Mouse (Mus musculus) liver, adult (tissue): ENCODE measurements around the gene Sertad4.

Experiments used
- GATA4 ChIP-seq: IDR thresholded peaks from 2 replicates; pipeline ENCODE4 v1.6.1; 2014; ENCODE audit warnings: mild to moderate bottlenecking, low read length; ENCODE audit not compliant: insufficient replicate concordance

Sertad4 gene

DNA sequence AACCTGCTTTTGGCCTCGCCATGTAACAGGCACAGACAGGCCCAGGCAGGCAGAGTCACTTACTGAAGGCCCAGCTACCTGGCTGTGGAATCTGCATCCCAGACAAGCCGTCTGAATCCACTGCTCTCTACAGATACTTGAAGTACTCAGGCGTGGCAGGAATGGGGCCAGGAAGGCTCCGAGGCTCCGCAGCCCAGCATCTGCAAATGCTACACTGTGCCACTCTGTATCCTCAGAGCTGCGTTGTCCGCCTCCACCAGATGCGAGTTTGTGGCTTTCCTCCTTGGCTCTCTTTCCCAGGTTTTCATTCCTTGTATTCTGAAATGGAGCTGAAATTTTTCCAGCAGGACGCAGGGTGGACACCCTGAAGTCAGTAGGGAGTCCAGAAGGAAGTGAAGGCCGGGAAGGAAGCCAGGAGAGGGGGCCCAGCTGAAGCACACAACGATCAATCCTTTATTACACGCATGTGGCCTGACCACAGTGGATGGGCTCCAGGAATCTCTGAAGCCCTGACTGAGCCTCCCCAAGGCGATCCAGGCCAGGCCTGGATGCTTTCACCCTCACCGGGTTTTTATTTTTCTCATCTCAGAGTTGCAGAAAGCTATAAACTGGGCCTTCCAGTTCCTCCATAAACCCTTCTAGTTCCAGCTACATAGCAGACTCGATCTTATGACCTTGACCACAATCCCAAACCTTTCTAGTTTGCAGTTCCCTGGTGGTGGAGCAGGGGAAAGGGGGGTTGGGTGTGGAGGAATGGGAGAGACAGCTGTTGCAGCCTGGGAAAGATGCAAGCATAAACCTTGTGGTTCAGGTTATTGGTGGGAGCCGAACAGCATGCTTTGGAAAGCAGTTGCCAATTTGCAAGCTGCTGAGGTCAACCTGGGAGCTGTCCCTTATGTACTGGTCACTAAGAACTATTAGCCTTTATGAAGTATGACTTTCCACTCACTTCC, 57.1 kb downstream of the Sertad4 start:
- TF ChIP-seq GATA4, result no peak

DNA sequence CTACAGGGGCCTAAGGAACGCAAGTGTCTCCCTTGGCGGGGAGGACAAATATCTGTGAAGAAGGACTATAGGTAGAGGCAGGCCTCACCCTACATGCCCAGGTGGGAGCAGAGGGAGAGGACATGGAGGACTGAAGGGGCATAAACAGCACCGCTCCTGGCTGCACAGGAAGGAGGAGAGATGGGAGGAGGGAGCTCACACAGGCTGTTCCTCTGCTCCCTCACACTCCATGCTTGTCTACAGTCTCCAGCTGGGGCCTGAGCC, 58.6 kb downstream of the Sertad4 start:
- no peak for TF ChIP-seq GATA4

DNA sequence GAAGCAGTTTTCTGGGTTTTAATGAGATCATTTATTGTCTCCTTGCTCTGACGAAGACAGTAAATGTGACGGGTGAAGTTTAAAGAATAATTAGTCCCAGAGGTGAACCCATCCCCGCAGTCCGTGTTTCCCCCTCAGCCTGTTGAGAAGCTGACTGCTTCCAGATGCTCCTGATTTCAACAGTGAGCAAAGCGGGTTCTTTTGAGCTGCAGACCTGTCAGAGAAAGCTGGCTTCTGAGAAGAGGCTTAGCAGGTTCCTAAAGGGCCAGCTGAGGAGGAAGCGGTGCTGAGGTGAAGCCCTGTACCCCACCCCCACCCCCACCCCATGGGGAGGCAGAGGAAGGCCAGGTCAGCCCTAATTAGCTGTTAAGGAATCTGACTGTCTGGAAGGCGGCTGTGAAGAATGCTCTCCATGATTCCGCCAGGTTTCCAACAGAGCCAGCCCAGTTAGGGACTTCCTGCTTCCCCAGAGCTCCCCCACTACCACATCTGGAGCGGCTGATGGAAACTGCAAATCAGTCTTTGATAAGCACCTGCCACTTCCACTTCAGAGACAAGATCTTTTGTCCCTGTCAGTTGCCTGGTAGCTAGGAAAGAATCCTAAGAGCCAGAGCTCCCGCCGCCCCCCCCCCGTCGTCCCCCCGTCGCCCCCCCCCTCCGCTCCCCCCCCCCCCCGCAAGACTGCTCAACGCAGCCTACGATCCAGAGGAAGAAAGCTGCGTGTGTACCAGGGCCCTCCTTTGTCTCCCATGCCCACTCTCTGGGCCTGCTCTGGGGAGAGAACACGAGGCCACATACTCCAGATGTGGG, 59.1 kb downstream of the Sertad4 start:
- no peak for TF ChIP-seq GATA4

DNA sequence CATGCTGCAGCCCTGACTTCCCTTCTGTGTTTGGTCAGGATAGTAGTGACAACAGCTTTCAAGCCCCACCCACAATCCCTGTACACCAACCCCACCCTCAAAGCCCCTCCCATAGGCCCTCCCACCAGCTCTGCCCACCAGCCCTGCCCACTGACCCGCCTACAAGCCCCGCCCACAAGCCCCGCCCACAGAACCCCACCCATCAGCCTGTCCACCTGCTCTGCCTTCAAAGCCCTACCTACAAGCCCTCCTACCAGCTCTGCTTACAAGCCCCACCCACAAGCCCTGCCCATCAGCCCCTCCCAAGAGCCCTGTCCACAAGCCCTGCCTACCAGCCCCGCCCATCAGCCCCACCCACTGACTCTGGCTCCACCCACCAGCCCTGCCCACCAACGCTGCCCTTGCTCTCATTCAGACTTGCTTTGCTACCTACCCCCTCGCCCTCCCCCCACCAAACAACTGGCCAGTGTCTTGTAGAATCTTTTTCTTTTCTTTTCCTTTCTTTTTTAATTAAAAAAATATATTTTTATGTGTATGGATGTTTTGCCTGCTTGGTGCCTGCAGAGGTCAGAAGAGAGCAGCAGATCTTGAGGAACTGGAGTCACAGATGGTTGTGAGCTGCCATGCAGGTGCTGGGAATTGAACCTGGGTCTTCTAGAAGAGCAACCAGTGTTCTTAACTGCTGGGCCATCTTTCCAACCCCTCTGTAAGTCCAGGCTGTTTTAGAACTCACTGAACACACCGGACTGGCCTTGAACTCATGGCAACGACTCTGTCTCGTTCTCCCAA, 60.4 kb downstream of the Sertad4 start:
- no peak for TF ChIP-seq GATA4
